10 mouse cellular contexts compared by ENCODE assay signal in the genomic region with DNA sequence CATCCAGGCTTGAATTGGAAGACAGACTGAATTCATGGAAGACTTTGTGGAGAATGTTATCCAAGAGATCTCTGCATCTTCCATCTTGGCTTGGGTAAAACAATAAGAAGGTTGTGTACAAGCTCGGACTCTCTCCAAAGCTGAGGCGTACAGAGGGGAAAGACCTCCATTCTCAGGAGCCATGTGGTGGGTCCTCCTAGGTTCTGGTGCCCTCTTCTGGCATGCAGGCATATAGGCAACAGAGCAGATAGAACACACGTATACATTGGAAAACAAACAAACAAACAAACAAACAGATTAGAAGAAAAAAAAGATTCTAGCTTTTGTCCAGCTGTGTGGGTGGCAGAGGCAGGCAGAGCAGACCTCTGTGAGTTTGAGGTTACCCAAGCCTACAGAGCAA.
A peak's percentile ranks its signal among the peaks of the same experiment; 100 is the strongest.
DNase-seq lines count a peak whose midpoint lies in the region; ATAC-seq and TF ChIP-seq lines count a peak whose summit lies in the region.
"Had no signal": no experiment of that assay in that cellular context is flagged by ENCODE, and none has a peak within 500 bp of the region (broad histone marks: within the 10 kb centered on the region; RNA-seq: fewer than 3 reads in every experiment).

No protein-coding gene starts in this region.

- no peak overlapping the region for H3K4me3 ChIP-seq in layer of hippocampus, adult 2 months
- H3K4me3 ChIP-seq in embryonic facial prominence, embryonic 14.5 days (ENCODE audit: low read depth, low read length) = no peak overlapping the region
- H3K4me3 ChIP-seq: embryonic facial prominence, embryonic 12.5 days; liver, embryonic 15.5 days had no signal

- no peak overlapping the region for H3K9ac ChIP-seq in embryonic facial prominence, embryonic 14.5 days (ENCODE audit: low read depth, low read length)
- H3K9ac ChIP-seq: embryonic facial prominence, embryonic 12.5 days; liver, embryonic 15.5 days had no signal

- H3K9me3 ChIP-seq in embryonic facial prominence, embryonic 14.5 days (ENCODE audit: control insufficient read depth, low read length) = no peaks in the 10 kb centered on the region
- H3K9me3 ChIP-seq: embryonic facial prominence, embryonic 12.5 days; liver, embryonic 15.5 days had no signal

- TF ChIP-seq CTCF in layer of hippocampus, adult 2 months (conservative IDR thresholded peaks at IDR 0.05) = peak; percentile 85

- WGBS in embryonic facial prominence, embryonic 14.5 days = 15% methylated on average over 3 of the region's 3 CpGs

- no peak overlapping the region for H3K4me2 ChIP-seq in embryonic facial prominence, embryonic 14.5 days (ENCODE audit: low read depth, low read length)
- H3K4me2 ChIP-seq: embryonic facial prominence, embryonic 12.5 days; liver, embryonic 15.5 days had no signal

- intact Hi-C loops in left cerebral cortex, postnatal 4 days (cut with DNase I) = loop anchor here (5.0 kb wide), 1 partner anchor 351 kb away; no protein-coding TSS in a partner anchor

- peak; percentile 6 to 35 for DNase-seq in layer of hippocampus, adult 2 months (ENCODE audit: low spot score in 2 of 2)
- no peak for DNase-seq in layer of hippocampus, postnatal 36 days
- peak; percentile 65 for DNase-seq in MN1 (ENCODE audit: low spot score)
- peak; percentile 64 for DNase-seq in embryonic facial prominence, embryonic 14.5 days (ENCODE audit: low spot score)
- peak; percentile 58 for DNase-seq in left cerebral cortex, postnatal 4 days
- peak; percentile 48 for DNase-seq in retina, embryonic 14.5 days (ENCODE audit: low spot score)
- no peak for DNase-seq in gastrocnemius, postnatal 10 days
- DNase-seq in gastrocnemius, postnatal 25 days = no peak

- ATAC-seq in embryonic facial prominence, embryonic 14.5 days (ENCODE audit: low read depth) = peak; percentile 77

- no peaks in the 10 kb centered on the region for H3K27me3 ChIP-seq in embryonic facial prominence, embryonic 14.5 days (replicated peaks; ENCODE audit: control insufficient read depth, insufficient read depth, low read length)
- H3K27me3 ChIP-seq: embryonic facial prominence, embryonic 12.5 days; liver, embryonic 15.5 days had no signal

- no peaks in the 10 kb centered on the region for H3K4me1 ChIP-seq in embryonic facial prominence, embryonic 14.5 days (ENCODE audit: control insufficient read depth, insufficient read depth, low read length)
- H3K4me1 ChIP-seq: embryonic facial prominence, embryonic 12.5 days; liver, embryonic 15.5 days had no signal

- no peak overlapping the region for H3K27ac ChIP-seq in layer of hippocampus, adult 2 months
- no peak overlapping the region for H3K27ac ChIP-seq in embryonic facial prominence, embryonic 14.5 days (replicated peaks; ENCODE audit: low read depth, low read length)
- H3K27ac ChIP-seq: embryonic facial prominence, embryonic 12.5 days; liver, embryonic 15.5 days had no signal

- no peaks in the 10 kb centered on the region for H3K36me3 ChIP-seq in embryonic facial prominence, embryonic 14.5 days (ENCODE audit: control insufficient read depth, insufficient read depth, low read length)
- H3K36me3 ChIP-seq: embryonic facial prominence, embryonic 12.5 days; liver, embryonic 15.5 days had no signal

Comparison
In these comparisons a context has a peak if more than half of its experiments do, and no peak if none do; other contexts are left out.
1. DNase-seq: peak in layer of hippocampus, adult 2 months (2 of 2), MN1 (single experiment), embryonic facial prominence, embryonic 14.5 days (single experiment), left cerebral cortex, postnatal 4 days (single experiment) and retina, embryonic 14.5 days (single experiment); none in layer of hippocampus, postnatal 36 days (0 of 2), gastrocnemius, postnatal 10 days (single experiment) and gastrocnemius, postnatal 25 days (single experiment).